Comparison of ENCODE assay signal across 11 mouse cellular contexts in genomic region chr6:134043545-134043944, GRCm38 (mm10). TPM values are rescaled to one million over a fixed set of nuclear protein-coding genes. Genes with fewer than 3 reads are reported as not detected.
A peak's percentile ranks its signal among the peaks of the same experiment; 100 is the strongest.
DNase-seq lines count a peak whose midpoint lies in the region; ATAC-seq lines count a peak whose summit lies in the region.
"Had no signal": no experiment of that assay in that cellular context is flagged by ENCODE, and none has a peak within 500 bp of the region (broad histone marks: within the 10 kb centered on the region; RNA-seq: fewer than 3 reads in every experiment).

No protein-coding gene starts in this region.

- peak overlapping the region; percentile 27 for H3K4me2 ChIP-seq in kidney, embryonic 16.5 days (replicated peaks; ENCODE audit: low read depth, low read length)

- H3K9me3 ChIP-seq in kidney, embryonic 16.5 days (ENCODE audit: low read length) = no peaks in the 10 kb centered on the region
- H3K9me3 ChIP-seq: embryonic facial prominence, embryonic 13.5 days had no signal

- no peak overlapping the region for H3K27ac ChIP-seq in kidney, embryonic 16.5 days (ENCODE audit: low read length)
- H3K27ac ChIP-seq: embryonic facial prominence, embryonic 13.5 days; liver, embryonic 14.5 days had no signal

- peaks cover 70% of the 10 kb centered on the region for H3K4me1 ChIP-seq in kidney, embryonic 16.5 days (ENCODE audit: insufficient read depth, low read length)

- H3K9ac ChIP-seq in kidney, embryonic 16.5 days (replicated peaks; ENCODE audit: low read length) = no peak overlapping the region
- H3K9ac ChIP-seq: embryonic facial prominence, embryonic 13.5 days; liver, embryonic 14.5 days had no signal

- no peak overlapping the region for H3K4me3 ChIP-seq in kidney, embryonic 16.5 days (ENCODE audit: low read length)
- H3K4me3 ChIP-seq: embryonic facial prominence, embryonic 13.5 days had no signal

- H3K27me3 ChIP-seq in kidney, embryonic 16.5 days (ENCODE audit: insufficient read depth, low read length) = no peaks in the 10 kb centered on the region
- H3K27me3 ChIP-seq: embryonic facial prominence, embryonic 13.5 days had no signal

- DNase-seq in adrenal gland, adult 8-10 months = peak; percentile 50
- no peak for DNase-seq in adrenal gland, adult 18-20 months (ENCODE audit: low spot score in 2 of 2)
- peak; percentile 46 for DNase-seq in lung, postnatal 25 days (ENCODE audit: low spot score)
- no peak for DNase-seq in lung, postnatal 14 days
- peak; percentile 39 for DNase-seq in yolk sac, embryonic 10.5 days (ENCODE audit: low spot score)
- DNase-seq in gastrocnemius, postnatal 25 days = no peak
- DNase-seq in cerebellum, postnatal 4 days (ENCODE audit: low spot score in 2 of 2) = no peak
- DNase-seq: B cell, adult 2 months had no signal

- WGBS in kidney, embryonic 16.5 days = 5% methylated on average over 7 of the region's 7 CpGs

- ATAC-seq in kidney, embryonic 16.5 days (ENCODE audit: low FRiP score, low TSS enrichment) = peak; percentile 17; the same call in 1 of the 2 replicates

- no peaks in the 10 kb centered on the region for H3K36me3 ChIP-seq in kidney, embryonic 16.5 days (ENCODE audit: insufficient read depth, low read length)
- H3K36me3 ChIP-seq: embryonic facial prominence, embryonic 13.5 days had no signal

RNA-seq across cellular contexts. Expression of gene Etv6, which starts 8.0 kb away (rescaled TPM):
- 10 to 100 TPM; 40.4 to 49.6 (median 43.5) TPM for total RNA-seq in adrenal gland, adult 8-10 months (2022)
- 10 to 100 TPM; 32.6 to 55.2 TPM for total RNA-seq in adrenal gland, adult 18-20 months (2021)
- 12.6 and 13.5 TPM in 2 replicates for polyA plus RNA-seq in kidney, embryonic 16.5 days (2015; fragmentation: Nextera tagmentation; extraction: Ambion mirVana)
- total RNA-seq in gastrocnemius, postnatal 25 days (2021) = 1 to 10 TPM; 7.5 to 9.4 TPM

Comparison
In these comparisons a context has a peak if more than half of its experiments do, and no peak if none do; other contexts are left out.
1. DNase-seq: peak in adrenal gland, adult 8-10 months (single experiment), lung, postnatal 25 days (single experiment) and yolk sac, embryonic 10.5 days (single experiment); none in adrenal gland, adult 18-20 months (0 of 2), lung, postnatal 14 days (single experiment), gastrocnemius, postnatal 25 days (single experiment) and cerebellum, postnatal 4 days (0 of 2).